Mouse (Mus musculus): Measurements from ENCODE around the gene Gm30191. TPM values are rescaled to one million over a fixed set of nuclear protein-coding genes. Genes with fewer than 3 reads are reported as not detected.
A peak's percentile ranks its signal among the peaks of the same experiment; 100 is the strongest.

The Gm30191 gene
- polyA plus RNA-seq, 1 experiment from 2014 or later: not detected

GRCm38 (mm10) chr4:134234876-134235275 lies 11.9 kb upstream of the Gm30191 start:
- Histone ChIP-seq H3K9me3 (ENCODE audit: control insufficient read depth, low read length) (no peaks in the 10 kb centered on the region), H3K9ac (replicated peaks; ENCODE audit: low read depth, low read length) (no peak overlapping the region), H3K27ac (ENCODE audit: low read depth, low read length) (no peak overlapping the region), H3K4me3 (ENCODE audit: low read depth, low read length) (no peak overlapping the region), H3K4me2 (ENCODE audit: low read depth, low read length) (no peak overlapping the region), H3K36me3 (ENCODE audit: control insufficient read depth, insufficient read depth, low read length) (no peaks in the 10 kb centered on the region), H3K4me1 (ENCODE audit: control insufficient read depth, insufficient read depth, low read length) (0 out of 2 replicates have a peak, but pooled peaks cover 4% of the 10 kb centered on the region), H3K27me3 (ENCODE audit: control insufficient read depth, insufficient read depth, low read length) (peaks cover 5% of the 10 kb centered on the region; the same call in 1 of the 2 replicates)
- ATAC-seq (ENCODE audit: low read depth): no peak
- 83% methylated on average over 5 of the region's 5 CpGs for WGBS

DNA sequence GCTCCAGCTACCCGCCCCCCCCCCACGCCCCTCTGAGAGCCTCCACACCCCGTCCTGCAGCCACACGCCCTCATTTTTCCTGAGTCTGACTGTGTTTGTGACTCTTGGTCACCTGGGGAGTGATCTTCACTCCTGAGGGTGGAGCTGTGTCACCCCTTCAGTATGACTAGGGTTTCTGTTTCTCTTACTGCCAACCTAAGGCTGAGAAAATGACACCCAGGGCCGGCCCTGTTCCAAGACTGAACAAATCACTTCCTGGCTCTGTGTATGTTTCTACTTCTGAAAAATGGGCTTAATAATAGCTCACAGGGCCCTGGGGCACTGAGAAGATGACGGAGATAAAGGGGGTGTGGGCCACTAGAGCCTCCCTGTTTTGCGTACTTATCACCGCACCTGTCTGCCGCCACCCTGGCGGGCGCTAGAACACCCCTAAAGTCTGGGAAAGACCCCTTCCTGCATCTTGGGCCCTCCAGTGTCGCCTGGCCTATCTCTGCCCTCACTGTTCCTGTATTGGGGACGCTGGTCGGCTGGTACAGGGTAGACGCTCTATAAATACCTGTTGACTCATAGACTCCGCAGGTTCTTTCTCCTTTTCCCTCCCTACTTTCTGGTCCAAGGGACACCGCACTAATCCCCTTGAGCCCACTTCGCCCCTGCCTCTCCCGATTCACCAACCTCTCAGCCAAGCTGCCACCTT lies 9.0 kb upstream of the Gm30191 start:
- no peak for ATAC-seq (ENCODE audit: low read depth)
- H3K27me3 ChIP-seq (ENCODE audit: control insufficient read depth, insufficient read depth, low read length): peaks cover 5% of the 10 kb centered on the region; the same call in 1 of the 2 replicates
- H3K4me1 ChIP-seq (ENCODE audit: control insufficient read depth, insufficient read depth, low read length): 0 out of 2 replicates have a peak, but pooled peaks cover 4% of the 10 kb centered on the region
- no peak overlapping the region for H3K9ac ChIP-seq (replicated peaks; ENCODE audit: low read depth, low read length)
- no peaks in the 10 kb centered on the region for H3K9me3 ChIP-seq (ENCODE audit: control insufficient read depth, low read length)
- no peak overlapping the region for H3K4me2 ChIP-seq (ENCODE audit: low read depth, low read length)
- H3K27ac ChIP-seq (ENCODE audit: low read depth, low read length): no peak overlapping the region
- no peak overlapping the region for H3K4me3 ChIP-seq (ENCODE audit: low read depth, low read length)
- no peaks in the 10 kb centered on the region for H3K36me3 ChIP-seq (ENCODE audit: control insufficient read depth, insufficient read depth, low read length)
- 34% methylated on average over 19 of the region's 19 CpGs for WGBS

- Histone ChIP-seq H3K4me3 (ENCODE audit: low read depth, low read length) (no peak within 1 kb of the TSS), H3K4me1 (ENCODE audit: control insufficient read depth, insufficient read depth, low read length) (0 out of 2 replicates have a peak, but pooled peaks cover 4% of the 10 kb centered on the region), H3K27me3 (ENCODE audit: control insufficient read depth, insufficient read depth, low read length) (peaks cover 5% of the 10 kb centered on the region; the same call in 1 of the 2 replicates), H3K9ac (replicated peaks; ENCODE audit: low read depth, low read length) (no peak within 1 kb of the TSS), H3K36me3 (ENCODE audit: control insufficient read depth, insufficient read depth, low read length) (no peaks in the 10 kb centered on the region), H3K27ac (ENCODE audit: low read depth, low read length) (no peak within 1 kb of the TSS), H3K9me3 (ENCODE audit: control insufficient read depth, low read length) (no peaks in the 10 kb centered on the region), H3K4me2 (ENCODE audit: low read depth, low read length) (no peak within 1 kb of the TSS)
- 3% methylated on average over 18 of the region's 18 CpGs for WGBS
- no peak for ATAC-seq (ENCODE audit: low read depth)
Measured at GRCm38 (mm10) chr4:134238279-134238651, 8.5 kb upstream of the Gm30191 start, which contains the start of gene Cnksr1. Gene Cnksr1, minus strand, starts transcription at chr4:134238399.

DNA sequence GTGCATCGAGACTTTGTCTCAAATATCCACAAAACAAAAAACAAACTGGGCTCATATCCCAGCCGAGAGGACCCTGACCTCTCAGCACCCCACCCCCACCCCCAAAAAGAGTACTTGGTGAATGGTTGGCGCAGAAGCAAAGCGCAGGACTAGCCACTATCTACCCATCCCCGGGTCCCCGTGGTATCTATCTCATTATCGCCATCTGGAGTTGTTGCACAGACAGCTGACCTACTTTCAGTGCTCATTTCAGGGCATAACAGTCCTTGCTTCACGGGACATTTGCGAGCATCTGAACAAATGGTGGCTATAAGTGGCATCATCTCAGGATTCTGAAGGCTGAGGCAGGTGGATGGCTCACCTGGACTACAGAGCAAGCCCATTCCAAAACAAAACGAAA lies 8.0 kb upstream of the Gm30191 start:
- 14% methylated on average over 10 of the region's 10 CpGs for whole genome bisulfite sequencing
- Histone ChIP-seq H3K4me2 (ENCODE audit: low read depth, low read length) (no peak overlapping the region), H3K27ac (ENCODE audit: low read depth, low read length) (no peak overlapping the region), H3K4me1 (ENCODE audit: control insufficient read depth, insufficient read depth, low read length) (0 out of 2 replicates have a peak, but pooled peaks cover 4% of the 10 kb centered on the region), H3K9ac (replicated peaks; ENCODE audit: low read depth, low read length) (no peak overlapping the region), H3K9me3 (ENCODE audit: control insufficient read depth, low read length) (no peaks in the 10 kb centered on the region), H3K36me3 (ENCODE audit: control insufficient read depth, insufficient read depth, low read length) (no peaks in the 10 kb centered on the region), H3K27me3 (ENCODE audit: control insufficient read depth, insufficient read depth, low read length) (peaks cover 5% of the 10 kb centered on the region; the same call in 1 of the 2 replicates), H3K4me3 (ENCODE audit: low read depth, low read length) (no peak overlapping the region)
- no peak for ATAC-seq (ENCODE audit: low read depth)

GRCm38 (mm10) chr4:134243516-134244250 lies 3.1 kb upstream of the Gm30191 start, which contains the start of gene E130218I03Rik:
Gene E130218I03Rik, plus strand, starts transcription at chr4:134243662.
- peak within 1 kb of the TSS; percentile 78; the same call in 1 of the 2 replicates for H3K4me3 ChIP-seq (ENCODE audit: low read depth, low read length)
- no peaks in the 10 kb centered on the region for H3K9me3 ChIP-seq (ENCODE audit: control insufficient read depth, low read length)
- no peak for ATAC-seq (ENCODE audit: low read depth)
- peaks cover 10% of the 10 kb centered on the region for H3K4me1 ChIP-seq (ENCODE audit: control insufficient read depth, insufficient read depth, low read length)
- no peak within 1 kb of the TSS for H3K9ac ChIP-seq (replicated peaks; ENCODE audit: low read depth, low read length)
- peak within 1 kb of the TSS; percentile 97; the same call in 1 of the 2 replicates for H3K4me2 ChIP-seq (ENCODE audit: low read depth, low read length)
- H3K27me3 ChIP-seq (ENCODE audit: control insufficient read depth, insufficient read depth, low read length): no peaks in the 10 kb centered on the region
- WGBS: 95% methylated on average over 17 of the region's 17 CpGs
- no peak within 1 kb of the TSS for H3K27ac ChIP-seq (ENCODE audit: low read depth, low read length)
- H3K36me3 ChIP-seq (ENCODE audit: control insufficient read depth, insufficient read depth, low read length): no peaks in the 10 kb centered on the region

GRCm38 (mm10) chr4:134245148-134245843 lies 1.4 kb upstream of the Gm30191 start, which contains the start of gene Zfp593:
Gene Zfp593, minus strand, starts transcription at chr4:134245592.
- Histone ChIP-seq H3K9ac (replicated peaks; ENCODE audit: low read depth, low read length) (peak within 1 kb of the TSS; percentile 75), H3K27me3 (ENCODE audit: control insufficient read depth, insufficient read depth, low read length) (peaks cover 3% of the 10 kb centered on the region; the same call in 1 of the 2 replicates), H3K9me3 (ENCODE audit: control insufficient read depth, low read length) (no peaks in the 10 kb centered on the region), H3K4me3 (ENCODE audit: low read depth, low read length) (peak within 1 kb of the TSS; percentile 78), H3K36me3 (ENCODE audit: control insufficient read depth, insufficient read depth, low read length) (no peaks in the 10 kb centered on the region), H3K4me1 (ENCODE audit: control insufficient read depth, insufficient read depth, low read length) (peaks cover 10% of the 10 kb centered on the region), H3K27ac (ENCODE audit: low read depth, low read length) (no peak within 1 kb of the TSS), H3K4me2 (ENCODE audit: low read depth, low read length) (peak within 1 kb of the TSS; percentile 97)
- ATAC-seq (ENCODE audit: low read depth): peak; percentile 80
- under 1% methylated on average over 60 of the region's 60 CpGs for WGBS

DNA sequence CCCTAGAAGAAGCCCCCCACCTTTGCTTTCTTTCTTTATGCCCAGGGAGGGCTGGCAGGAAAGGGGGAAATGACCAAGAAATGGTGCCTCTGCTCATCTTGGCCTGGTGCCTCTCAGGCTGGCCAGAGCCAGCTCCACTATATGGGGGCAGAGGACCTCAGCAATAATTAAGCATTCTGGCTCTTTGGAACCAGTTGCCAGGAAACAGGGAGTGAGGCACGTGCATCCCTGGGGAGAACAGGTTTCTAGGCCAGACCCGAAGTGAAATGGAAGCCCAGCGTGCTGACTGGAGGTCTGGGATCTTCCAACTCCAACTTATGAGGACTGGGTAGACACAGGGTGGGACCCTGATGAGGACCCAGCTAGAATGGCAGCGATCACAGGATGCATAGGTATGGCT lies 479 bp upstream of the Gm30191 start:
- H3K36me3 ChIP-seq (ENCODE audit: control insufficient read depth, insufficient read depth, low read length): no peaks in the 10 kb centered on the region
- 30% methylated on average over 4 of the region's 4 CpGs for WGBS
- no peaks in the 10 kb centered on the region for H3K9me3 ChIP-seq (ENCODE audit: control insufficient read depth, low read length)
- peak overlapping the region; percentile 78; the same call in 1 of the 2 replicates for H3K4me3 ChIP-seq (ENCODE audit: low read depth, low read length)
- no peak for ATAC-seq (ENCODE audit: low read depth)
- no peak overlapping the region for H3K27ac ChIP-seq (ENCODE audit: low read depth, low read length)
- peaks cover 7% of the 10 kb centered on the region; the same call in 1 of the 2 replicates for H3K27me3 ChIP-seq (ENCODE audit: control insufficient read depth, insufficient read depth, low read length)
- peaks cover 14% of the 10 kb centered on the region for H3K4me1 ChIP-seq (ENCODE audit: control insufficient read depth, insufficient read depth, low read length)
- H3K4me2 ChIP-seq (ENCODE audit: low read depth, low read length): no peak overlapping the region; the same call in 1 of the 2 replicates
- no peak overlapping the region for H3K9ac ChIP-seq (replicated peaks; ENCODE audit: low read depth, low read length)

- Histone ChIP-seq H3K9ac (replicated peaks; ENCODE audit: low read depth, low read length) (peak overlapping the region; percentile 34; the same call in 1 of the 2 replicates), H3K36me3 (ENCODE audit: control insufficient read depth, insufficient read depth, low read length) (no peaks in the 10 kb centered on the region), H3K4me1 (ENCODE audit: control insufficient read depth, insufficient read depth, low read length) (peaks cover 20% of the 10 kb centered on the region), H3K4me2 (ENCODE audit: low read depth, low read length) (peak overlapping the region; percentile 71), H3K4me3 (ENCODE audit: low read depth, low read length) (peak overlapping the region; percentile 51), H3K9me3 (ENCODE audit: control insufficient read depth, low read length) (no peaks in the 10 kb centered on the region), H3K27me3 (ENCODE audit: control insufficient read depth, insufficient read depth, low read length) (peaks cover 18% of the 10 kb centered on the region), H3K27ac (ENCODE audit: low read depth, low read length) (no peak overlapping the region)
- peak; percentile 52; the same call in 1 of the 2 replicates for ATAC-seq (ENCODE audit: low read depth)
- 1% methylated on average over 30 of the region's 30 CpGs for WGBS
Measured at GRCm38 (mm10) chr4:134249651-134250050, 2.9 kb downstream of the Gm30191 start.
